Mouse (Mus musculus) ES-E14 (cell line): Measurements from ENCODE around the gene Arl16. TPM values are rescaled to one million over a fixed set of nuclear protein-coding genes. Genes with fewer than 3 reads are reported as not detected.

Experiments used
- DNase-seq: peaks from one replicate; pipeline ENCODE4 v3.0.0-alpha.2; 2013; ENCODE audit warnings: low read depth, low spot score
- H3K27ac ChIP-seq: 2 replicates; pipeline ENCODE4 v1.5.1; 2012; ENCODE audit warnings: low read depth, mild to moderate bottlenecking, low read length, moderate library complexity, mixed read lengths; ENCODE audit not compliant: poor library complexity, insufficient read depth, severe bottlenecking
- H3K36me3 ChIP-seq: 2 replicates; pipeline ENCODE4 v1.6.1; 2012; ENCODE audit warnings: mild to moderate bottlenecking, low read length, moderate library complexity, mixed read lengths; ENCODE audit not compliant: control insufficient read depth, poor library complexity, insufficient read depth, severe bottlenecking
- H3K4me1 ChIP-seq, 2 experiments: fragments of 150-350 bp in 1 of 2; sonication (generic) in 1 of 2; 2 replicates each; pipeline ENCODE4 v1.6.1; 2012; ENCODE audit warnings: low read length in 2 of 2, mild to moderate bottlenecking in 1 of 2, mixed read lengths in 1 of 2; ENCODE audit not compliant: control insufficient read depth in 2 of 2, insufficient read depth in 2 of 2, poor library complexity in 1 of 2
- H3K4me3 ChIP-seq, 2 experiments: fragments of 150-350 bp in 1 of 2; sonication (generic) in 1 of 2; 2 replicates each; pipeline ENCODE4 v1.5.1; 2012; ENCODE audit warnings: low read length in 2 of 2, low read depth in 1 of 2, mild to moderate bottlenecking in 1 of 2, mixed read lengths in 1 of 2; ENCODE audit not compliant: insufficient read depth in 1 of 2, poor library complexity in 1 of 2, severe bottlenecking in 1 of 2
- H3K9ac ChIP-seq: 2 replicates; pipeline ENCODE4 v1.6.1; 2012; ENCODE audit warnings: low read depth, mild to moderate bottlenecking, low read length, mixed read lengths; ENCODE audit not compliant: poor library complexity, insufficient read depth, severe bottlenecking
- H3K9me3 ChIP-seq: fragments of 150-350 bp; sonication (generic); 2 replicates; pipeline ENCODE4 v1.6.1; 2012; ENCODE audit warnings: low read depth, mild to moderate bottlenecking, low read length; ENCODE audit not compliant: control insufficient read depth, insufficient read depth
- CHD2 ChIP-seq: IDR thresholded peaks from 2 replicates; pipeline ENCODE4 v1.6.1; 2014; ENCODE audit warnings: mild to moderate bottlenecking, low read depth, low read length, inconsistent platforms
- HCFC1 ChIP-seq: IDR thresholded peaks from 2 replicates; pipeline ENCODE4 v1.6.1; 2012; ENCODE audit warnings: low read length, inconsistent platforms, borderline replicate concordance; ENCODE audit not compliant: insufficient read depth
- MAFK ChIP-seq: IDR thresholded peaks from 2 replicates; pipeline ENCODE4 v1.6.1; 2014; ENCODE audit warnings: mild to moderate bottlenecking, low read depth, low read length, inconsistent platforms; ENCODE audit not compliant: insufficient read depth
- ZC3H11A ChIP-seq: IDR thresholded peaks from 2 replicates; pipeline ENCODE4 v1.6.1; 2012; ENCODE audit warnings: low read depth, mild to moderate bottlenecking, inconsistent platforms, low read length, borderline replicate concordance
- ZNF384 ChIP-seq: IDR thresholded peaks from 2 replicates; pipeline ENCODE4 v1.6.1; 2012; ENCODE audit warnings: low read depth, low read length, inconsistent platforms
- in situ Hi-C, 2 experiments: fragments of 600-800 bp; cut with MboI; formaldehyde crosslinking; loops; one replicate each; pipeline ENCODE4 v1.15.1; 2025; ENCODE audit warnings: low sequenced_read_pairs in 2 of 2, inconsistent platforms in 1 of 2; ENCODE audit not compliant: unreplicated experiment in 2 of 2
- total RNA-seq: library from RNA; depleted of rRNA; stranded (reverse); fragments of 300-350 nt; gene quantifications from 2 replicates; pipeline ENCODE4 v1.2.3, GENCODE M21; 2012

The Arl16 gene
- total RNA-seq, 1 experiment = 21.2 TPM

GRCm38 (mm10) chr11:120447179-120447578 is 20.2 kb downstream of the Arl16 start:
- in situ Hi-C loops = no loop called here
- no peak for TF ChIP-seq ZNF384
- no peak for TF ChIP-seq ZC3H11A
- TF ChIP-seq MAFK = no peak
- TF ChIP-seq HCFC1 = no peak
- no peak for TF ChIP-seq CHD2

GRCm38 (mm10) chr11:120445475-120445874 is 21.9 kb downstream of the Arl16 start:
- TF ChIP-seq HCFC1 (no peak), ZNF384 (no peak), ZC3H11A (no peak), CHD2 (no peak), MAFK (no peak)
- H3K9ac ChIP-seq = no peak overlapping the region
- no peaks in the 10 kb centered on the region for H3K9me3 ChIP-seq
- H3K27ac ChIP-seq = no peak overlapping the region
- peaks cover 0 to 3% of the 10 kb centered on the region in 2 experiments; a peak in 1 of 4 replicates for H3K4me1 ChIP-seq
- in situ Hi-C loops = no loop called here
- no peak for DNase-seq
- no peaks in the 10 kb centered on the region for H3K36me3 ChIP-seq
- H3K4me3 ChIP-seq = no peak overlapping the region

More at GRCm38 (mm10) chr11:120447179-120447578, 20.2 kb downstream of the Arl16 start:
- Histone ChIP-seq H3K36me3 (no peaks in the 10 kb centered on the region), H3K4me3 (no peak overlapping the region), H3K9ac (no peak overlapping the region), H3K27ac (no peak overlapping the region), H3K9me3 (no peaks in the 10 kb centered on the region), H3K4me1 (peaks cover 0 to 3% of the 10 kb centered on the region in 2 experiments; a peak in 1 of 4 replicates)
- no peak for DNase-seq

DNA sequence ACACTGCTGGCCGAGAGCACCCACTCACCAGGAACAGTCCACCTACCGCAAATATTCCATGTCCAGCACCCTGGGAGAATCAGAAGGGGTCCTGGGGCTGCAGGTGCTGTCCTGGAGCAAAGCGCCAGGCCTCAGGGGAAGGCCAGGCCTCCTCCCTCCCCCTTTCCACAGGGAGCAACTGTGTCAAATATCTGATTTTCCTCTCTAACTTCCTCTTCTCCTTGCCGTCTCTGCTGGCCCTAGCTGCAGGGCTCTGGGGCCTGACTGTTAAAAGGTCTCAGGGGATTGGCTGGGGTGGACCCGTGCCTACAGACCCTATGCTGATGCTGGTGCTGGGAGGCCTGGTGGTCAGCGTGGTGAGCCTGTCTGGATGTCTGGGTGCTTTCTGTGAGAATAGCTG is 23.3 kb downstream of the Arl16 start:
- Histone ChIP-seq H3K9me3 (no peaks in the 10 kb centered on the region), H3K36me3 (no peaks in the 10 kb centered on the region), H3K27ac (no peak overlapping the region), H3K9ac (no peak overlapping the region), H3K4me1 (peaks cover 0 to 3% of the 10 kb centered on the region in 2 experiments; a peak in 1 of 4 replicates), H3K4me3 (no peak overlapping the region)
- no peak for DNase-seq
- TF ChIP-seq ZC3H11A (no peak), CHD2 (no peak), ZNF384 (no peak), MAFK (no peak), HCFC1 (no peak)
- in situ Hi-C loops = no loop called here

DNA sequence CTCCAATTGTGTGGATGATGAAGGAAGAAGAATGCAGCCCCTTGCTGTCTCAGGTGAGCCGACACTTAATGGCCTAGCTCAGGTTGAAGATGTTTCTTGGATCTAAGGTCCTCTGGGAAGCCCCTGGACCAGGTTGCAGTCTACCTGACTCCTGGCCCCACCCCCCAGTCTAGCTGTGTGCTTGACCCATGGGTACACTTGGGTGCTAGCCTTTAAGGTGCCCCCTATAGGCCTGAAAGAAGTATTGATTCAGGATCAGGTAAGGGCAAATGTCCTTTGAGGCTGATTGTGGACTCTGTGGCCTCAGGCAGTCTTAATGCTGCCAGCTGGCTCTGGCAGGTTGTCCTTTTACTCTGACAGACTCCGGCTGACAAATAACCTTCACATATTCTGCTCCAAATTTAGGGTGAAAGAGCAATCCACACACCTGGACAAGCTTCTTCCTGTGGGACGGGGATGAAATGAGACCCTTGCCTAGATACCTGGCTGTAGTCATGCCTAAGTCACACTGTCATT is 24.6 kb downstream of the Arl16 start:
- H3K9me3 ChIP-seq = no peaks in the 10 kb centered on the region
- TF ChIP-seq ZC3H11A = no peak
- TF ChIP-seq MAFK = no peak
- TF ChIP-seq CHD2 = no peak
- TF ChIP-seq HCFC1 = no peak
- TF ChIP-seq ZNF384 = no peak
- H3K36me3 ChIP-seq = no peaks in the 10 kb centered on the region
- no peak overlapping the region for H3K9ac ChIP-seq
- in situ Hi-C loops = no loop called here
- no peak overlapping the region for H3K4me3 ChIP-seq
- no peak for DNase-seq
- H3K4me1 ChIP-seq = no peaks in the 10 kb centered on the region; a peak in 1 of 4 replicates
- no peak overlapping the region for H3K27ac ChIP-seq

DNA sequence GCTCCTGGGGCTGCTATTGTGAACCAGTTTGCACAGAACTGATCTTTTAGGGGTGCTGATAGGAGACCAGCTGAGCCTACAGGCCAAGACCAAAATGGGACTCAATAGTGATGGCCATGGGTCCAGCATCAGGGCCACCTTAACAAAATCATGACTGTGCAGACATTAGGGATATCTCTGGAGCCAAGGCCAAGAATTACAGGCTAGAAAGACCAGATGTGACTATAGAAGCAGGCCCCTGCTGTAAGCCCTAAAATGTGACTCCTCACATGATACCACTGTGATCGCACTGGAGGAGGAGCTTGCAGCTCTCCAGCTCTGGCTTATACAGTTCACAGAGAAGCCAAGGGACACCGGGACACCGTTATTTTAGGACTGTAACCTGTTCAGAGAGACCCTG is 25.1 kb downstream of the Arl16 start, which contains the start of gene Tspan10:
TSS of gene Tspan10 (plus strand) at position 301 of the 400 bp plus-strand sequence.
- in situ Hi-C loops = no loop called here
- Histone ChIP-seq H3K27ac (no peak within 1 kb of the TSS), H3K9ac (no peak within 1 kb of the TSS), H3K4me1 (no peaks in the 10 kb centered on the region; a peak in 1 of 4 replicates), H3K9me3 (no peaks in the 10 kb centered on the region), H3K4me3 (no peak within 1 kb of the TSS), H3K36me3 (no peaks in the 10 kb centered on the region)
- TF ChIP-seq CHD2 = no peak
- no peak for TF ChIP-seq ZC3H11A
- no peak for TF ChIP-seq MAFK
- no peak for TF ChIP-seq ZNF384
- TF ChIP-seq HCFC1 = no peak
- no peak for DNase-seq
